Mouse (Mus musculus): Measurements from ENCODE around the gene Cacna1c.

Cacna1c gene

GRCm38 (mm10) chr6:118735145-118735544 lies 461.1 kb downstream of the Cacna1c start:
- no peak for DNase-seq

- DNase-seq, result no peak
Measured at GRCm38 (mm10) chr6:118731937-118732336, 464.3 kb downstream of the Cacna1c start.

- no peak for DNase-seq
Measured at GRCm38 (mm10) chr6:118724908-118725307, 471.3 kb downstream of the Cacna1c start.

- DNase-seq, result no peak
Measured at GRCm38 (mm10) chr6:118724388-118724787, 471.8 kb downstream of the Cacna1c start.

GRCm38 (mm10) chr6:118722336-118722735 lies 473.9 kb downstream of the Cacna1c start:
- DNase-seq, result no peak

- DNase-seq, result no peak
Measured at GRCm38 (mm10) chr6:118719486-118719885, 476.7 kb downstream of the Cacna1c start.

- DNase-seq, result no peak
Measured at GRCm38 (mm10) chr6:118713286-118713685, 482.9 kb downstream of the Cacna1c start.

- DNase-seq, result no peak
Measured at GRCm38 (mm10) chr6:118711677-118712322, 484.4 kb downstream of the Cacna1c start.

GRCm38 (mm10) chr6:118707066-118707465 lies 489.2 kb downstream of the Cacna1c start:
- DNase-seq, result no peak

GRCm38 (mm10) chr6:118705840-118706239 lies 490.4 kb downstream of the Cacna1c start:
- DNase-seq, result no peak

GRCm38 (mm10) chr6:118694626-118695025 lies 501.6 kb downstream of the Cacna1c start:
- DNase-seq, result no peak

- DNase-seq, result no peak
Measured at GRCm38 (mm10) chr6:118689447-118689846, 506.8 kb downstream of the Cacna1c start.

- DNase-seq, result no peak
Measured at GRCm38 (mm10) chr6:118688856-118689255, 507.4 kb downstream of the Cacna1c start.

GRCm38 (mm10) chr6:118680814-118681213 lies 515.4 kb downstream of the Cacna1c start:
- DNase-seq, result no peak

GRCm38 (mm10) chr6:118678031-118678430 lies 518.2 kb downstream of the Cacna1c start:
- no peak for DNase-seq

GRCm38 (mm10) chr6:118677306-118677705 lies 518.9 kb downstream of the Cacna1c start:
- no peak for DNase-seq

- no peak for DNase-seq
Measured at GRCm38 (mm10) chr6:118674781-118675180, 521.4 kb downstream of the Cacna1c start.

- no peak for DNase-seq
Measured at GRCm38 (mm10) chr6:118673974-118674695, 522.1 kb downstream of the Cacna1c start.

- no peak for DNase-seq
Measured at GRCm38 (mm10) chr6:118653331-118653730, 542.9 kb downstream of the Cacna1c start.

- no peak for DNase-seq
Measured at GRCm38 (mm10) chr6:118649121-118649783, 547.0 kb downstream of the Cacna1c start.

- peak; percentile 55 for DNase-seq
Measured at GRCm38 (mm10) chr6:118646265-118647061, 549.8 kb downstream of the Cacna1c start.

- DNase-seq, result no peak
Measured at GRCm38 (mm10) chr6:118644866-118645265, 551.4 kb downstream of the Cacna1c start.

GRCm38 (mm10) chr6:118643541-118643940 lies 552.7 kb downstream of the Cacna1c start:
- DNase-seq, result no peak
